Mouse (Mus musculus) mesoderm, embryonic 11.5 days (tissue): ENCODE data around the gene Sds.

Experiments
- DNase-seq: peaks from one replicate; pipeline ENCODE4 v3.0.0-alpha.2; 2012; ENCODE audit warnings: low read depth, low spot score

The Sds gene

DNA sequence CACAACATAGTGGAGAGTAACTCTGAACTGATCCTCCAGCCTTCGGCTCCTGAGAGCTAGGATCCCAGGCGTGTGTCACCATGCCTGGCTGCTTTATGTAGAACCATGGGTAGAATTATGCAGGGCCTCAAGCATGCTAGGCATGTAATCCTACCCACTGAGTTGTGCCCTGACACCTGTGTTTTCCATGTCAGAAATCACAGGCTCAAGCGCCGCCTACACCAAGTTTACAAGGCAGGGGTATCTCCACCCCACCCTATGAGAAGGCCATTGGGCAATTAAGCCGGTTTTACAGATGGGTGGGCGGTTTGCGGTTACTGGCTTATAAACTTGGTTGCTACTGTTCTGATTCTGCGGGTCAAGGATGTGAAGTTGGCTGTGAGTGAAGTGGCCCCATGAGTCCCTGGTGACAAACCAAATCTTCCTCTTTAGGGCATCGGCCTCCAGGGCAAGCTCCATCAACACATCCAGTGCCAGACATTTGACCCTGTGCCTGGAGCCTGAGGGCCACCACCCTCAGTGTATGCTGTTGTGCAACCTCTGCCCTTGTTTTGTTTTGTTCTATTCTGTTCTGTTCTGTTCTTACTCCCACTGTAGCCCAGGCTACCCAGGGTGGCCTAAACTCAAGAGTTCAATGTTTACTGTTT lies 37.8 kb downstream of the Sds start:
- DNase-seq = no peak

DNA sequence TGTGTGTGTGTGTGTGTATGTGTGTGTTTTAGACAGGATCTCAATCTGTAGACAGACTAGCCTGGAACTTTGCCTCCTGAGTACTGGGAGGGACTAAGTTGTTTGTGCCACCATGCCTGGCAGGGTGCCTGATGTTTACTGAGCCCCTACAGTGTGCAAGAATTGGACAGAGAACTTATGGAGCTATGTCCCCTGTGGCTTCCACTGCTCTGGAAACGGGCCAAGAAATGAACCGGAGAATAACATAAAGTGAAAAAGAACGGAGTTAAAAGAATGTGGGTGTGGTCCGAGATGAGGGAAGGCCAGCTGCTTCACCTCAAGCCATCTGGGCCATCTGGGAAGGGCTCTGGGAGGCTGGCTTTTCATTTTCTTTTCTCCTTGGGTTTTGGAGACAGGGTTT lies 38.4 kb downstream of the Sds start:
- no peak for DNase-seq

- DNase-seq = no peak
These were observed 39.1 kb downstream of the Sds start for GRCm38 (mm10) chr5:120515451-120515850.

DNA sequence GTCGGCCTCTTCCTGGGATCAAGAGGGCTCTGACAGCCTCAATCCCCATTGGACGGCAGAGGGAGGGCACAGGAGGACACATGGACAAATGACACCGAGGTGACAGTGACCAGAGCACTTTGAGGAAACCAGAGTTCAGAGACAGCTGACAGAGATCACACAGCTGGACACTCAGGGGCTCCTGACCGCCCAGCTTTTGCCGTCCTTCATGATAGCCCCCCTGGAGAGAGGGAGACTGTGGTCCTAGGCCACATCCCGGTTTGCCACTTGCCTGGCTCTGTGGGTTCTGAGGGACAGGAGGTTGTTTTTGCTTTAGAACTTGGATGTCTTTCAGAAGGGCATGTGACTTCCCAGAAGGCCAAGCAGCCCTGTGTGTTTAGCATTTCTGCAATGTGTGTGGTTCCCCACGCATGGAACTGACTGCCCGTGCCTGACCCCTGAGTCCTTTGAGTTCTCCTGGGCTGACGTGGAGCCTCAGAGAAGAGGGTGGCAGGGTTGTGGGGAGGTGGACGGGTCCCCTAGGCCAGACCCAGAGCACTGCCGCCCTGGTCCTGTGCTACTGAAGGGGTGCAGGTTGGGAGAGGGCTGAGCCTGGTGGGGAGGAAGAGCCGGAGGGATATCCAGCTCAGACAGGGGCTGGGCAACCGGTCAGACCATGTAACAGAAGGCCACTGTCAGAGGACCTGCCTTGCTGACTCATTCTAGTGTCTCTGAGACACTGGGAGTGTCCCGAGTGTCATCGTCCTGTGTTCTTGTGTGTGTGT lies 40.1 kb downstream of the Sds start:
- no peak for DNase-seq

DNA sequence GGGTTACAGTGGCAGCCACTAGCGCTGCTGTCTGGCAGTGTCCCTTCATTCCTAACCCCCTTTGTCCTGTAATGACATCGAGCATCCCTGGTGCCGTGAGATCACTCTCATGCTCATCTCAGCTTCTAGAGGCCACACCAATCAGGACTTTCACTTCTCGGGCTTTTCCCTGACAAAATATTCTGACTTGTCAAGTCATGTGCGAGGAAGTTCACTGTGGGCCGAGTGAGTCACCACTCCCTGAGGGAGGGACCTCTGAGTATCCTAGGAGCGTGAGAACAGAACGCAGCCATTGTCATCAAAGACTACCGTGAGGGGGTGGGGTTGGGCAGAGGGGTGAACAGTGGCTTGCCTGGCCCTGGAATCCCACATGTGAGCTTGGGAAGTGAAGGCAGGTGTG lies 41.2 kb downstream of the Sds start:
- DNase-seq = no peak

DNA sequence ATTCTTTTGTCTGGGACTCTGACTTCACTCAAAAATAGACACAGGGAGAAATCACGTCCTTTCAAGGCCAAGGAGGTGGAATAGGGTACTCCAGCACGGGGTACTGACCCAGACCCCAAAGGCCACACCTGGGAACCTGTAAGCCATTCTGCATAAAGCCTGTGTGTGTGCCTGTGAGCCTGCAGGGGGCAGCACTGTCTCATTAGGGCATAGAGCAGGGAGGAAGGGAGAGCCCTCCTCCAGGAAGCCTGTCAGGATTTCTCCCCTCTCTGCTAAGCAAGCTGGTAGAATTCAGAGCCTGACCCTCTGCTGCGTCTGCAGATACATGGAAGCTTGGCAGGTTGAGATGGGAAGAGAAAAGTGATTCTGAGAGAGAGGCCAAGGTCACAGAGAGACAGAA lies 46.3 kb downstream of the Sds start:
- DNase-seq = no peak

DNA sequence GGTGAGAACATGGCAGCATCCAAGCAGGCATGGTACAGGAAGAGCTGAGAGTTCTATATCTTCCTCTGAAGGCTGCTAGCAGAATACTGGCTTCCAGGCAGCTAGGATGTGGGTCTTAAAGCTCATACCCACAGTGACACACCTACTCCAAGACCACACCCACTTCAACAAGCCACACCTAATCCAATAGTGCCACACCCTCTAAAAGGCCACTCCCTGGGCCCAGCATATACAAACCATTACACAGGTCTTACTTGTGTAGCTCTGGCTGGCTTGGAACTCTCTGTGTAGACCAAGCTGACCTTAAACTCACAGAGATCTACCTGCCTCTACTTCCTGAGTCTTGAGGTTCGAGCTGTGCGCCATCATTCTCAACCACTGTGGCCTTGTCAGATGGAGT lies 48.4 kb downstream of the Sds start:
- DNase-seq = no peak

DNA sequence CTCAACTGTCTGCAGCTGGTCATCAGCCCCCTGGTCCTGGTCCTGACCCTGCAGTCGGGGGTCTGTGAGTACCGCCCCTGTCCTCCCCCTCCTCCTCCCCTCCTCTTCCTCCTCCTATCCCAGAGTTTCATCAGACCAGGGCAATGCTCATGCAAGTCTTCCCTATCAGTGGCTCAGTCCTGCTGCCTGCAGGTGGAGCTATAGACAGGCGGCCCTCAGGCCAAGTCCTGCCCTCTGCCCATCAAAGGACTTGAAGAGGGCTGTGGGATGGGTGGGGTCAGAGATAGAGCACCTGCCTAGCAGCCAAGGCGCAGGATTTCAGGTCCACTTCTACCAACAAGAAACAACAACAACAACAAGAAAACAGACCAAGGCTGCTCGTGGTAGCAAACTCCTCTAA lies 49.4 kb downstream of the Sds start:
- no peak for DNase-seq

GRCm38 (mm10) chr5:120526311-120526710 lies 50.0 kb downstream of the Sds start:
- no peak for DNase-seq

- DNase-seq = no peak
These were observed 51.1 kb downstream of the Sds start for GRCm38 (mm10) chr5:120527296-120527964.

DNA sequence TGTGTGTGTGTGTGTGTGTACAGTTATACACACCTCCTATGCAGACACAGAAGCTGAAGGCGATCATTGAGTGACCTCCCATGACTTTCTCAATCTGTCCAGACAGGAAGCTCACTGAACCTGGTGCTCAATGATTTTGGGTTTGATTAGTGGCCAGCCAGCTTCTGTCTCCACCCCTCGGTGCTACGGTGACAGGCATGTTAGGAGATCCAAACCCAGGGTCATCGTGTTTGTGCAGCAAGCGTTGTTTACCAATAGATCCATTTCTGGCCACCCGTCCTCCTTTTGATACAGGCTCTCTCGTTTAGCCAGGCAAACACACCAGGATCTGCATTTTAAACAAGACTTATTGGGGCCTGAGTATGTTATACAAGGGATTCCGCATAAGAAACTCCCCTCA lies 55.3 kb downstream of the Sds start:
- no peak for DNase-seq
